11 mouse cellular contexts compared by ENCODE assay signal in the genomic region with DNA sequence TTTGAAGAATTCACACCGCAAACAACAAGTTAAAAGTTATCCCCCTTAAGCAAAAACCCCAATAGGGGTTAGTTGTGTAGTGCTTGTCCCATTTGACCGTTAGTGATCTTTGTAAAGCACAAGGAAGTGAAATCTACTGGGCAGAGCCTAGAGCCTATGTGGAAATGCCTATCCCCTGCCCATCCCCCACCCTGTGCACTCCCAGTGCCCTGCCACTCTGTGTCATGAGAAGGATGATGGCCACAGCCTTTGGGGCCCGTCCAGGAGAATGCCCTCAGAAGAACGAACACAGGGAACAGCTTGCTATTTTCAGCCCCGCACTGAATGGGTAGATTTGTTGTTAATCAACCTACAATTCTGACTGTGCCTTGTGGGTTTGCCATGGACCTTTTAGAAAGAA. TPM values are rescaled to one million over a fixed set of nuclear protein-coding genes. Genes with fewer than 3 reads are reported as not detected.
A peak's percentile ranks its signal among the peaks of the same experiment; 100 is the strongest.
DNase-seq lines count a peak whose midpoint lies in the region; ATAC-seq and TF ChIP-seq lines count a peak whose summit lies in the region.
"Had no signal": no experiment of that assay in that cellular context is flagged by ENCODE, and none has a peak within 500 bp of the region (broad histone marks: within the 10 kb centered on the region; RNA-seq: fewer than 3 reads in every experiment).

No protein-coding gene starts in this region.

- no peaks in the 10 kb centered on the region for H3K36me3 ChIP-seq in kidney, adult 2 months (ENCODE audit: control insufficient read depth, insufficient read depth, low read length)
- H3K36me3 ChIP-seq in kidney, embryonic 15.5 days = peaks cover 13% of the 10 kb centered on the region; the same call in 1 of the 2 replicates
- peaks cover 35% of the 10 kb centered on the region for H3K36me3 ChIP-seq in heart, embryonic 13.5 days
- H3K36me3 ChIP-seq in hindbrain, embryonic 11.5 days (ENCODE audit: control insufficient read depth, insufficient read depth, low read length) = no peaks in the 10 kb centered on the region
- peaks cover 19% of the 10 kb centered on the region for H3K36me3 ChIP-seq in hindbrain, embryonic 16.5 days (ENCODE audit: control insufficient read depth, insufficient read depth, low read length)

- ATAC-seq in kidney, embryonic 15.5 days (replicated peaks; ENCODE audit: low FRiP score) = no peak
- ATAC-seq in heart, embryonic 13.5 days (ENCODE audit: extremely low read depth, insufficient number of reproducible peaks, low FRiP score, low TSS enrichment) = no peak
- no peak for ATAC-seq in hindbrain, embryonic 11.5 days (ENCODE audit: low FRiP score)
- ATAC-seq in hindbrain, embryonic 16.5 days = no peak
- ATAC-seq: Patski had no signal

- H3K27ac ChIP-seq in kidney, adult 2 months (ENCODE audit: insufficient read depth, low read depth, low read length) = no peak overlapping the region
- H3K27ac ChIP-seq in kidney, embryonic 15.5 days = no peak overlapping the region
- H3K27ac ChIP-seq in brown adipose tissue, adult 24 weeks (replicated peaks; ENCODE audit: low read depth, low read length) = peak overlapping the region; percentile 40; the same call in 1 of the 2 replicates
- H3K27ac ChIP-seq in heart, embryonic 13.5 days (replicated peaks) = peak overlapping the region; percentile 87
- no peak overlapping the region for H3K27ac ChIP-seq in hindbrain, embryonic 11.5 days (ENCODE audit: low read depth, low read length)
- no peak overlapping the region for H3K27ac ChIP-seq in hindbrain, embryonic 16.5 days (ENCODE audit: low read depth, low read length)

- no peak overlapping the region for H3K9ac ChIP-seq in kidney, embryonic 15.5 days
- H3K9ac ChIP-seq in heart, embryonic 13.5 days = no peak overlapping the region
- H3K9ac ChIP-seq in hindbrain, embryonic 11.5 days (ENCODE audit: low read depth, low read length) = no peak overlapping the region
- H3K9ac ChIP-seq in hindbrain, embryonic 16.5 days (ENCODE audit: low read depth, low read length) = no peak overlapping the region

- no peak for TF ChIP-seq POLR2A in kidney, adult 2 months (IDR thresholded peaks at IDR 0.05; ENCODE audit: low read depth, low read length)

- H3K27me3 ChIP-seq in kidney, adult 2 months (replicated peaks; ENCODE audit: control insufficient read depth, insufficient read depth, low read length) = no peaks in the 10 kb centered on the region
- no peaks in the 10 kb centered on the region for H3K27me3 ChIP-seq in kidney, embryonic 15.5 days
- no peaks in the 10 kb centered on the region for H3K27me3 ChIP-seq in heart, embryonic 13.5 days (replicated peaks)
- no peaks in the 10 kb centered on the region for H3K27me3 ChIP-seq in hindbrain, embryonic 11.5 days (ENCODE audit: control insufficient read depth, insufficient read depth, low read length)
- H3K27me3 ChIP-seq in hindbrain, embryonic 16.5 days (replicated peaks; ENCODE audit: control insufficient read depth, insufficient read depth, low read length) = no peaks in the 10 kb centered on the region
- H3K27me3 ChIP-seq: Patski had no signal

- no peak for TF ChIP-seq CTCF in kidney, adult 2 months (conservative IDR thresholded peaks at IDR 0.05; ENCODE audit: insufficient read depth, insufficient read length, low read depth, low read length)

- H3K9me3 ChIP-seq in kidney, embryonic 15.5 days (replicated peaks) = no peaks in the 10 kb centered on the region
- H3K9me3 ChIP-seq in heart, embryonic 13.5 days = no peaks in the 10 kb centered on the region
- no peaks in the 10 kb centered on the region for H3K9me3 ChIP-seq in hindbrain, embryonic 11.5 days (ENCODE audit: control insufficient read depth, low read length)
- no peaks in the 10 kb centered on the region for H3K9me3 ChIP-seq in hindbrain, embryonic 16.5 days (ENCODE audit: control insufficient read depth, low read length)

- 61% methylated on average over 5 of the region's 5 CpGs for WGBS in kidney, adult 2 months
- 61% methylated on average over 5 of the region's 5 CpGs for WGBS in kidney, embryonic 15.5 days
- WGBS in heart, embryonic 13.5 days = 51% methylated on average over 5 of the region's 5 CpGs
- 89% methylated on average over 5 of the region's 5 CpGs for WGBS in hindbrain, embryonic 11.5 days
- 89% methylated on average over 5 of the region's 5 CpGs for WGBS in hindbrain, embryonic 16.5 days

- DNase-seq in kidney, adult 2 months = peak; percentile 5
- peak; percentile 47 for DNase-seq in lung, postnatal 36 days
- DNase-seq in hindbrain, embryonic 11.5 days (ENCODE audit: low spot score) = no peak
- DNase-seq in cerebellum, adult 9-11 months = no peak
- DNase-seq: cerebellum, adult 2 months had no signal

- H3K4me1 ChIP-seq in kidney, adult 2 months (ENCODE audit: control insufficient read depth, insufficient read depth, low read length) = no peaks in the 10 kb centered on the region
- no peaks in the 10 kb centered on the region for H3K4me1 ChIP-seq in kidney, embryonic 15.5 days
- H3K4me1 ChIP-seq in brown adipose tissue, adult 24 weeks (ENCODE audit: control insufficient read depth, insufficient read depth, insufficient read length, low read length) = no peaks in the 10 kb centered on the region
- H3K4me1 ChIP-seq in heart, embryonic 13.5 days = peaks cover 29% of the 10 kb centered on the region
- no peaks in the 10 kb centered on the region for H3K4me1 ChIP-seq in hindbrain, embryonic 11.5 days (replicated peaks; ENCODE audit: control insufficient read depth, insufficient read depth, low read length)
- no peaks in the 10 kb centered on the region for H3K4me1 ChIP-seq in hindbrain, embryonic 16.5 days (ENCODE audit: control insufficient read depth, insufficient read depth, low read depth, low read length)

- no peak overlapping the region for H3K4me3 ChIP-seq in kidney, adult 2 months (ENCODE audit: insufficient read depth, low read depth, low read length)
- H3K4me3 ChIP-seq in kidney, embryonic 15.5 days (replicated peaks) = no peak overlapping the region
- no peak overlapping the region for H3K4me3 ChIP-seq in brown adipose tissue, adult 24 weeks (ENCODE audit: insufficient read depth, low read depth, low read length)
- no peak overlapping the region for H3K4me3 ChIP-seq in heart, embryonic 13.5 days
- H3K4me3 ChIP-seq in hindbrain, embryonic 11.5 days (ENCODE audit: low read depth, low read length) = no peak overlapping the region
- H3K4me3 ChIP-seq in hindbrain, embryonic 16.5 days (ENCODE audit: low read length) = no peak overlapping the region
- H3K4me3 ChIP-seq: erythroblast, embryonic 14.5 days had no signal

- no peak overlapping the region for H3K4me2 ChIP-seq in kidney, embryonic 15.5 days
- no peak overlapping the region for H3K4me2 ChIP-seq in heart, embryonic 13.5 days
- no peak overlapping the region for H3K4me2 ChIP-seq in hindbrain, embryonic 11.5 days (replicated peaks; ENCODE audit: low read depth, low read length)
- no peak overlapping the region for H3K4me2 ChIP-seq in hindbrain, embryonic 16.5 days (ENCODE audit: low read length)

RNA-seq across cellular contexts. Expression of gene Nup54, which starts 6.5 kb away (rescaled TPM):
- 14.5 and 14.8 TPM in 2 replicates for polyA plus RNA-seq in kidney, adult 2 months (2012; rRNA removed)
- 54.1 and 55.1 TPM in 2 replicates for polyA plus RNA-seq in kidney, embryonic 15.5 days (2015; fragmentation: Nextera tagmentation; extraction: Ambion mirVana)
- 20.3 and 20.9 TPM in 2 replicates for polyA plus RNA-seq in brown adipose tissue, adult 24 weeks (2012; ENCODE audit: insufficient read depth, insufficient read length, missing spikeins)
- 35.8 and 39.4 TPM in 2 replicates for polyA plus RNA-seq in heart, embryonic 13.5 days (2015; fragmentation: Nextera tagmentation; extraction: Ambion mirVana)
- polyA plus RNA-seq in hindbrain, embryonic 11.5 days (2014; fragmentation: Nextera tagmentation; extraction: Ambion mirVana) = 67.5 and 69.3 TPM in 2 replicates
- polyA plus RNA-seq in hindbrain, embryonic 16.5 days (2015; fragmentation: Nextera tagmentation; extraction: Ambion mirVana) = 56.4 and 58.3 TPM in 2 replicates

Comparison
In these comparisons a context has a peak if more than half of its experiments do, and no peak if none do; other contexts are left out.
1. DNase-seq: peak in kidney, adult 2 months (single experiment) and lung, postnatal 36 days (single experiment); none in hindbrain, embryonic 11.5 days (single experiment) and cerebellum, adult 9-11 months (single experiment).
2. H3K27ac ChIP-seq: peak in brown adipose tissue, adult 24 weeks (single experiment) and heart, embryonic 13.5 days (single experiment); none in kidney, adult 2 months (single experiment), kidney, embryonic 15.5 days (single experiment), hindbrain, embryonic 11.5 days (single experiment) and hindbrain, embryonic 16.5 days (single experiment).